Mouse (Mus musculus) cerebellum, postnatal 4 days (tissue): ENCODE data around the gene Shld2.
A peak's percentile ranks its signal among the peaks of the same experiment; 100 is the strongest.

Experiments used
- DNase-seq, 2 experiments: peaks; one replicate each; pipeline ENCODE4 v3.0.0; 2022; ENCODE audit warnings: low spot score in 2 of 2, mixed read lengths in 1 of 2

The Shld2 gene

GRCm38 (mm10) chr14:34220426-34220825 lies 89.9 kb downstream of the Shld2 start:
- DNase-seq: no peak

- DNase-seq: no peak
Measured at GRCm38 (mm10) chr14:34219786-34220198, 90.5 kb downstream of the Shld2 start.

- DNase-seq: no peak
Measured at GRCm38 (mm10) chr14:34219295-34219694, 91.0 kb downstream of the Shld2 start, which contains the start of gene Syt15. TSS of gene Syt15 (plus strand) at chr14:34219595.

GRCm38 (mm10) chr14:34215451-34216127 lies 94.7 kb downstream of the Shld2 start:
- no peak for DNase-seq

GRCm38 (mm10) chr14:34209942-34210341 lies 100.4 kb downstream of the Shld2 start:
- DNase-seq: no peak

GRCm38 (mm10) chr14:34209080-34209479 lies 101.2 kb downstream of the Shld2 start:
- DNase-seq: no peak

GRCm38 (mm10) chr14:34208651-34209050 lies 101.6 kb downstream of the Shld2 start:
- peak in 1 of 2 experiments; percentile 43 for DNase-seq

GRCm38 (mm10) chr14:34207996-34208395 lies 102.3 kb downstream of the Shld2 start:
- no peak for DNase-seq

- DNase-seq: peak in 1 of 2 experiments; percentile 57
Measured at GRCm38 (mm10) chr14:34201231-34202035, 108.9 kb downstream of the Shld2 start, which contains the start of gene Gprin2. TSS of gene Gprin2 (minus strand) at chr14:34201653.

- DNase-seq: peak in 1 of 2 experiments; percentile 46
Measured at GRCm38 (mm10) chr14:34200738-34201230, 109.5 kb downstream of the Shld2 start.

GRCm38 (mm10) chr14:34196706-34197105 lies 113.6 kb downstream of the Shld2 start:
- DNase-seq: no peak

GRCm38 (mm10) chr14:34195466-34195865 lies 114.8 kb downstream of the Shld2 start:
- peak in 1 of 2 experiments; percentile 16 for DNase-seq

- no peak for DNase-seq
Measured at GRCm38 (mm10) chr14:34193879-34194278, 116.4 kb downstream of the Shld2 start.

- no peak for DNase-seq
Measured at GRCm38 (mm10) chr14:34190361-34190760, 119.9 kb downstream of the Shld2 start.

GRCm38 (mm10) chr14:34188629-34189028 lies 121.7 kb downstream of the Shld2 start:
- peak in 1 of 2 experiments; percentile 52 for DNase-seq
